Mouse (Mus musculus) monocyte, adult 2 months (primary cell): ENCODE measurements around the gene Igf2bp3.

ENCODE experiments used
- DNase-seq, 2 experiments: peaks; one replicate each; pipeline ENCODE4 v3.0.0; 2022; ENCODE audit warnings: low spot score in 2 of 2, low read depth in 1 of 2

The Igf2bp3 gene

DNA sequence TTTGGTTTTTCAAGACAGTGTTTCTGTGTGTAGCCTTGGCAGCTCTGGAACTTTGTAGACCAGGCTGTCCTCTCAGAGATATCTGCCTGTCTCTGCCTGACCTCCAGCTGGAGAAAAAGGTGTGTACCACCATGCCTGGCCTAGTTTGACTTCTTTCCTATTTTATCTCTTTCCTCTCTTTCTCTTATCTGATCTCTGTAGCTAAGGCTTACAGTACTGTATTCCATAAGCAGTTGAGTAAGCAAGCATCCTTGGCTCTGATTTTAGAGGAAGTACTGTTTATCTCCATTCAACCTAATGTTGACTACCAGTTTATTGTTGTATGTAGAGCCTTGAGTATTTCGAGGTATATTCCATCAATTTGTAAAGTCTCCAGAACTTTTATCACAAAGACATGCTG, 135.4 kb downstream of the Igf2bp3 start:
- DNase-seq = no peak

DNA sequence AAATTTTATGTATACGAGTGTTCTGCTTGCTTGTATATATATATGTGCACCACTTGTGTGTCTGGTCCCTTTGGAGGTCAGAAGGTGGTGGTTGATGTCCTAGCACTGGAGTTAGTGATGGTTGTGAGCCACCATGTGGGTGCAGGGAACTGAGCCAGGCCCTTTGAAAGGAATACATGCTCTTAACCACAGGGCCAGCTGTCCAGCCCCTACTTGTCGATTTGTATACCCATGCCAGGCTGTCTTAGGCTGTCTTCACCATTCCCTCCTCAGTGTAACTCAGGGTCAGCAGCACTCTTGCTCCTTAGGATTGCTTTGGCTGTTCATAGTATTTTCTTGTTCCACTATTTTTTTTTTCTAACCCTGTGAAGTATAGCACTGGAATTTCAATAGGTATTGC, 136.9 kb downstream of the Igf2bp3 start:
- DNase-seq = no peak

DNA sequence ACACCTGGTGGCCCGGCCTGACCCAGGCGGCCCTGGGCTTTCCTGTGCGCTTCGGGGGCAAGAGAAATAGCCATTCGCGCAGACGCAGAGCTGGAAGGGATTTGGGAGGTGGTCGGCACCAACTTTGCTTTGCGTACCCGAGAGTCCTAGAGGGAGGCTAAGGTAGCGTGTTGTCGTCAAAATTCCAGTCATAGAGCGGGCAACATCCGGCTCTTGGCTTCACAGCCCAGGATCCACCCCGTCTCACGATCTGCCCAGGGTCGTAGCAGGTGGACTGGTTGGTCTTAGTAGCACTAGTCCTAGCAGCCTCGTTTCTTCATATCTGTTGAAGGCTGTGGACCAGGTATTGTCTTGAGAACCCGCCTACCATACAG, 140.7 kb downstream of the Igf2bp3 start:
- no peak for DNase-seq

DNA sequence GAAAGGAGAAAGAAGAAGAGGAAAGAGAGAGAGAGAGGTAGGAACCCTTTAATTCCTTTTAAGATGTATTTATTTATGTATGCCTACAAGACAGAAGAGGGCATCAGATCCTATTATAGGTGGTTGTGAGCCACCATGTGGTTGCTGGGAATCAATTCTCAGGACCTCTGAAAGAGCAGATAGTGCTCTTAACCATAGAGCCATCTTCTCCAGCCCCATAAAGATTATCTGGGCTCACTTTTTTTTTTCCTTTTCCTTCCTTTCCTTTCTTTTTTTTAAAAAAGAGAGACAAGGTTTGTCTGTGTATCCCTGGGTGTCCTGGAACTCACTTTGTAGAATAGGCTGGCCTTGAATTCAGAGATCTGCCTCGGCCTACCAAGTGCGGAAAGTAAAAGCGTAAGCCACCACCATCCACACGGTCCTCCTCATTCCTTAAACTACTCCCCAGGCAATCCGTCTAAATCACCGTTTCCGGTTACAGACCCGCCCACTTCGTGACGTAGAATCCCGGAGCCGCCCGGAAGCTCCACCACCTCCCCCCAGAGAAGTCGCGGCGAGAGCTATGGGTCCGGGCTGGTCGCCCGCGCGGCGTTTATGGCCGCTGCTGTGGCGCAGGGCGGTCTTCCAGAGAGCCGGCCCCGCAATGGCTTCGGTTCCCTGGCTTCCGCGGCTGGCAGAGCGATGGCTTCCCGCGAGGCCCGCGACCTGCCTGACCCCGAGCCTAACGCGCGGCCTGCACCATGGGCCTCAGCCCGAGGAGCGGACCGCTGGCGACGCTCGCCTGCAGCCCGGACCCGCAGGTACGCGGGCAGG, 141.2 kb downstream of the Igf2bp3 start, which contains the start of gene Malsu1:
Gene Malsu1 (plus strand): TSS at position 492 of the 813 bp plus-strand sequence.
- peak; percentile 82 to 88 for DNase-seq

DNA sequence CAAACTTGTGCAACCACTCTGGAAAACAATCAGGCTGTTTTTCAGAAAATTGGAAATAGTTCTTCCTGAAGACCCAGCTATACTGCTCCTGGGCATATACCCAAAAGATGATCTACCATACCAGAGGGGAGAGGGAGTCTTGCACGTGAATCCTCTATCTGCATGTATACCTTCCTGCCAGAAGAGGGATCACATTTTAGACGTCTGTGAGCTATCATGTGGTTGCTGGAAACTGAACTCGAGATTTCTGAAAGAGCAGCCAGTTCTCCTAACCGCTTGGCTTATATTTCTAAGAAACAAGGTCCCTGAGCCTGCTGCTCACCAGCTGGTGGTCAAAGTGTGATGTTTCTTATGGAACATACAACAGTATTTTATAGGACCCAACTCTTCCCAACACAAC, 146.4 kb downstream of the Igf2bp3 start:
- DNase-seq = no peak

DNA sequence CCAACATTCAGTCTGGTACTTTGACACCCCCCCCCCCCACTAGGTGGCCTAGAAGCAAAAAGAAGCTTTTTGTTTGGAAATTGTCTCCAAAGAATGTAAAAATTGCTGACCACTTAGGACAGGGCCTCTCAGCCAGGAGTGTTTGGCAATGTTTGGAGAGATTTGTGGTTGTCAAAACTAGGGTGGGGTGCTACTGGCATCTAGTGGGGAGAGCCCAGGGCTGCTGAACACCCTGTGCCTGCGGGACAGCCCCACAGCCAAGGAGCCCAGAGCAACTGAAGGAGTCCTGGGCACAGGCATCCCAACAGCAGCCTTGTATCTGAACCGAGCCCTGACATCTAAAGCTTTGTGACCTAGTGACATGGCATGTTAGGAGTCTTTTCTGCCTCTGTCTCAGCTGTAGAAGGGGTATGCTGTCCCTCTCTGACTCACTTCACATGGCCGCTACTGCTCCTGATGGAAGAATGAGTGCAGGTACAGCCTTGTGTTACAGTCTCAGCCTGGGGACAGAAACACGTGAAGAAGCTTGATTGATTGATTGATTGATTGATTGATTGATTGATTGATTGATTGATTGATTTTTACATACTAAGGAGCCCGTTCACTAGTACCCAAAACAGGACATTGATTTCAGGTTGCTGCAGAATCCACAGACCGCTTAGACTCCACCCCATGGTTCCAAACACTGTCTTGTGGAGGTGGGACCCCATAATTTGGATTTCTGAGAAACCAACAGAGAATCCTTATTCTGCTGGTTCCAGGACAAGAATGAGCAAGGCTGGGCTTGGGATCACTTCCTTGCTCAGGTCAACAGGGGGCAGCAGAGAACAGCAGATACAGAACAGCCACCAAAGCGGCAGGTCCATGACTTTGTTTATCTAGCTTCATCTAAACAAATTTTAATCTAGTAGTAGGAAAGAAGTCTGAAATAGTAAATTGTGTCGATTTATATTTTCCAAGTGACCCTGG, 157.4 kb downstream of the Igf2bp3 start:
- peak in 1 of 2 experiments; percentile 24 for DNase-seq

DNA sequence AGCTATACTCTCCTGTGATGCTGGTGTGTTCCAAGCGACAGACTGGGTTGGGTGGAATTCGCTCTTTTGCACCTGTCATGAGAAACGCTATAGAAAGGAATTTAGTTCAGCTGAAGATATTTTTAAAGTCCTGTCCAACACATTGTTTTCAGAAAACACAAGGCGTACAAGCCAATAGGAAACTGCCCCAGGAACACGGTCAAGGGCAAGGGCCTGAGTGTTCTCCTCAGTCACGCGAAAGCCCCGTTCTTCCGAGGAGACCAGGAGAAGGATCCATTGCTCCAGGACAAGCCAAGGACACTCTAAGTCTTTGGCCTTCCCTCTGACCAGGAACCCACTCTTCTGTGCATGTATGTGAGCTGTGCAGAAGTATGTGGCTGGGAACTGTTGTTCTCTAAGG, 158.7 kb downstream of the Igf2bp3 start:
- DNase-seq = no peak

DNA sequence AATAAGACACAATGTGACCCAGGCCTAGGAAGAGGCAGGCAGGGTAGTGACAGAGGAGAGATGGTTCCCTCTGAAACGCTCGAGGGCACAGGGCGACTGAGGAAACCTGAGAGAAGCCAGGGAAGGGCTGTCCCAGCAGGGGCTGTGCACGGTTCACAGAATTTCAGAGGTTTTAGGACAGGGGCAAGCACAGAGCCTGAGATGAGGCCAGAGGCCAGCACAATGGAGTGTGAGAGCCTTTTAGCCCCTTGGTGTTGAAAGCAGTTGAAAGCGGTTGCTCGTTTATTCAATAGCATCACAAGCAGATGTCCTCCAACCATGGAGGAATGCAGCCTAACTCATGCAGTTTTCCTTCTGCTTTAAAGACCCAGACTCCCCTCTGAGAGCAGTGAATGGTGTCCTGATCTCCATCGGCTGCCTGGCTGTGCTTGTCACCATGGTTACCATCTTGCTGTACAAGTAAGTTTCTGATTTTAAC, 159.5 kb downstream of the Igf2bp3 start:
- DNase-seq = no peak

DNA sequence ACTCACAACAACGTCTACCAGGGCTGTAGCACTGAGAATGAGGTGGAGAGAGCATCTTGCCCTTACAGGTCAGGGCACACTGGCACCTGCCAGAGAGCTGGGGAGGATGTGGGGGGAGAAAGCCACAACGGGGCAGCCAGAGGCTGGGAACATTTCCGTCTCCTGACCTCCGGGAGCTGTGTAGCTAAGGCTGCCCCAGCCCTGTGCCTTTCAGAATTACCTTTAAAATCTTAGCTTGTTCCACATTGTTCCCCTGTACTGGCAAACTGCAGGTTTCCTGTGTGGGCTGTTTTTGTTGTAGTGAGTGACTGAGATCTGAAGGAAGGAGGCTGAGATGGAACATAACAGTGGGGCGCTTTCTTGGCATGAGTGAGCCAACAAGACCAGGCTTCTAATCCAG, 162.6 kb downstream of the Igf2bp3 start:
- no peak for DNase-seq

DNA sequence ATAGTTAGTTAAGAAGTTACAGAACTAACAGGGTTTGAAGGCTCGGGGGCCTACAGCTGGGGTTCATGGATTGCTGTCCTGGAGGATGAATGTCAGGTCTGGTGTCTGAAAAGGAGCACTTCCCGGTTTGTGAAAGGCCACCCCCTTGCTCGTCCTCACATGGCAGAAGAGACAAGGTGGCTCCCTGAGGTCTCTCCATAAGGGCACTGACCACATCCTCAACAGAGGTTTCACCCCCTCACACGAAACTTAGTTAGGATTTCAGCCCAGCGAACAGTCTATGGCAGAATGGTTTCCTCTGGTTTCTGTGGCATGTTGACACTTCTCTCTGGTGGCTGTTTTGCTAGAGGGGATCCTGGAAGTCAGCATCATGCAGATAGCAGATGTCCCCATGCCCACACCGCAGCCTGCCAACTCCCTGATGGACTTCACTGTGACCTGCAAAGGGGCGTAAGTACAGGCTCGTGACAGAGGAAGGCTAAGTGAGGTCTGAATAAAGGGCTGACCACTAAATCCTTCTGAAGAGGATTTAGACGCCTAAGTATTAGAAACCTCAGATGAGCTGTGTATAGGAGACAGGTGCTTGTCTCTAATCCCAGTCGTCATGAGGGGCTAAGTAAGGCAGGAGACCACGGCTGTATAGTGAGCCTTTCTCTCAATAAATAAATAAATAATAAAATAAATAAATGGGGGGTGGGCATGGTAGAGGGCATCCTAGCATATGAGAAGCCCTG, 163.9 kb downstream of the Igf2bp3 start:
- DNase-seq = no peak

DNA sequence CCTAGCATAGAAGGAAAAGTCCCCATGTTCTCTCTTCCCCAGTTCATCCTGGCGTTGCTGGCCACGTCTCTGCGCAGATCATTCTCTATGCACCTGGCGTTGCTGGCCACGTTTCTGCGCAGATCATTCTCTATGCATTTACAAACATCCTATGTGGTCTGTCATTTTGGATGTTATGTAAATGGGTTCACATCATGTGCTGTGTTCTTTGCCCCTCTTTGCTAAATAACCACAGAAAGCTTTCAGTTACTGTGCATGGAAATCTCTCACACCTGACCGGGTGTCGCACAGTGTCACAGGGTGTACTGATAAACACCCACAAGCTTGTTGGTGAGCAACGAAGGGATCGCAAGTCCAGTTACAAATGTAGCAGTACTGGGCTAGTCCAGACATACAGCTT, 166.4 kb downstream of the Igf2bp3 start:
- no peak for DNase-seq

DNA sequence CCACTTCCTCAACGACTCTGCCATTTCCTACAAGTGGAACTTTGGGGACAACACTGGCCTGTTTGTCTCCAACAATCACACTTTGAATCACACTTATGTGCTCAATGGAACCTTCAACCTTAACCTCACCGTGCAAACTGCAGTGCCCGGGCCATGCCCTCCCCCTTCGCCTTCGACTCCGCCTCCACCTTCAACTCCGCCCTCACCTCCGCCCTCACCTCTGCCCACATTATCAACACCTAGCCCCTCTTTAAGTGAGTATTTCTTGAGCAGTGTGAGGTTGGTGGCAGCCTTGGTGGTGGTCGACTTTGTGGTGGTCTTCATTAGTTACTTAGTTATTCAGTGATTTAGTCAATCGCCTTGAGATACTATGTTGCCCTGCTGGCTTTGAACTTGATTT, 166.9 kb downstream of the Igf2bp3 start:
- no peak for DNase-seq

DNA sequence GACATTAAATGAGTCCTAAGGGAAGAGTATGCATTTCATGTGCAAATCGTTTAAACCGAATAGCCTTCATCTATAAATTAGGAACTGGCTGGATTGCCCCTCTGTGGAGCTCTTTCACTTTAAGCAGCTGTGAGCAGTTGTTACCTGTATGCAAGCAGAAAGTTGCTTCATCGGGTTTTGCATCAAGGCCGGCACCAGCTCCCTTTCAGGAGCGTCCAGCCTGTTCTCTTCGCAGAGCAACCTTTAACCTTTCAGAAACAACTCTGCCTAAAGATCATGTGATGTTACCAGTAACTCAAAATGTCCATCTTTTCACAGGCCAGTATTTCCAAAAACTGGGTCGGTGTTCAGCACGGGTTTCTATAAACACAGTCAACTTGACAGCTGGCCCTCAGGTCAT, 167.8 kb downstream of the Igf2bp3 start:
- no peak for DNase-seq

DNA sequence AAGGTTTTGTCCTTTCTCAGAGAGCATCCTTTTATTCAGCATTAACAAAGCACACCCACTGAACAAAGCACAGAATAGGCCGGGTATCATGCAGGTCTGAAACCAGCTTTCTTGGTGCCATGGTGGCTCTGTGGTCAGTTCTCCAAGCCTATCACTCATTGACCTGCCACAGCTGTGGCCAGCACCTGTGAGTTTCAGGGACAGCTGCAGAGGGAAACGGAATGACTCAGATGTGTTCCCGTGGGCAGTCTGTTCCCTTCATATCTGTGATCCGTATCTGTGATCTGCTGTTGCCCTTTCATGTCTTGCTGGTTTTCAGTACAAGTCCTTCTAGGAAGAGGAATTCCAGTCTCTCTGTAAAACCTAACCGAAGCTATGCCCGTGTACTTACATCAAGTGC, 168.3 kb downstream of the Igf2bp3 start:
- no peak for DNase-seq

DNA sequence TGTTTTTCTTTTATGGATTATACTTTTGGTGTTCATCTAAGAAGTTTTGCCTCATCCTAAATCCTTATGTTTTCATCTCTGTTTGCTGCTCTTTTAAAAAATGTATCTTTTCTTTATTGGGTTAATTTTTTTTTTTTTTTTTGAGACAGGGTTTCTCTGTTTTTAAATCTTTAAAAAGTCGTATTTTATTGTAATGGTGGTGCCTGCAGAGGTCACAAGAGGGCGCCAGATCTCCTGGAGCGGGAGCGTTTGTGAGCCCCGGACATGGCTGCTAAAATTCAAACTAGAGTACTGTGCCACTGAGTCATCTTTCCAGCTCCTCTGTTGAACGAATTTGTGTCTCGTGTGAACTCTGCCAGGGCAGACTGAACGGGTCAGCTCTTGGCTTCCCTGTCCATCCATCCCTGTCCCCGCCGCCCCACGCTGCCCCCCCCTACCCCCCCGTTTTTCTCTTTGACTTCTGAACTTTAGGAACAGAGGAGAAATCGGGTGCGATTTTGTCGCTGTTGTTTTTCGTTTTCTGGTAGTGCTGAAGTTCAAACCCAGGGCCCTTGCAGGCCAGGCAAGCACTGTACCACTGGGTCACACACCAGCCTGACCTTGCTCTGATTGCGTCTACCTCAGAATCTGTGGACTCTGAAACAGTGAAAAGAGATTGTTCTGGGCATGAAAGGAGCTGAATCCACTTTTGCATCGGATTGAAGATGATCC, 175.1 kb downstream of the Igf2bp3 start:
- peak in 1 of 2 experiments; percentile 41 for DNase-seq

DNA sequence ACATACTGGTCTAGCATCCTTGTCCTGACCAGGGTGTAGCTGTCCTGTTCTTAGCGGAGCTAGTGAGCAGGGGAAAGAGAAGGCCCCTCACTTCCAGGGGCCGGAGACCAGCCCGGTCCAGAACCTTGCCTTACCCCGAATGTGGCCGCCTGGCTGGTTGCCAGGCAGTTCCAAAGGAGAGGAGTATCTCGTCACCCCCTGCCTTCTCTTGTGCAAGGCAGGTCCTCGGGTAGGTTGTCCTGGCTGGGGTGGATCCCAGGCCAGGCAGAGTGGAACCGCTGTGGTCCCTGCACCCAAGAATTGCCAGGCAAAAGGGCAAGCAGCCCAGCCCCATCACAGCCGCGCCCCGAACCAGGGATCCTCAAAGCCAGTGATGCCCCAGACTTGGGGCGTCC, 177.5 kb downstream of the Igf2bp3 start:
- no peak for DNase-seq

DNA sequence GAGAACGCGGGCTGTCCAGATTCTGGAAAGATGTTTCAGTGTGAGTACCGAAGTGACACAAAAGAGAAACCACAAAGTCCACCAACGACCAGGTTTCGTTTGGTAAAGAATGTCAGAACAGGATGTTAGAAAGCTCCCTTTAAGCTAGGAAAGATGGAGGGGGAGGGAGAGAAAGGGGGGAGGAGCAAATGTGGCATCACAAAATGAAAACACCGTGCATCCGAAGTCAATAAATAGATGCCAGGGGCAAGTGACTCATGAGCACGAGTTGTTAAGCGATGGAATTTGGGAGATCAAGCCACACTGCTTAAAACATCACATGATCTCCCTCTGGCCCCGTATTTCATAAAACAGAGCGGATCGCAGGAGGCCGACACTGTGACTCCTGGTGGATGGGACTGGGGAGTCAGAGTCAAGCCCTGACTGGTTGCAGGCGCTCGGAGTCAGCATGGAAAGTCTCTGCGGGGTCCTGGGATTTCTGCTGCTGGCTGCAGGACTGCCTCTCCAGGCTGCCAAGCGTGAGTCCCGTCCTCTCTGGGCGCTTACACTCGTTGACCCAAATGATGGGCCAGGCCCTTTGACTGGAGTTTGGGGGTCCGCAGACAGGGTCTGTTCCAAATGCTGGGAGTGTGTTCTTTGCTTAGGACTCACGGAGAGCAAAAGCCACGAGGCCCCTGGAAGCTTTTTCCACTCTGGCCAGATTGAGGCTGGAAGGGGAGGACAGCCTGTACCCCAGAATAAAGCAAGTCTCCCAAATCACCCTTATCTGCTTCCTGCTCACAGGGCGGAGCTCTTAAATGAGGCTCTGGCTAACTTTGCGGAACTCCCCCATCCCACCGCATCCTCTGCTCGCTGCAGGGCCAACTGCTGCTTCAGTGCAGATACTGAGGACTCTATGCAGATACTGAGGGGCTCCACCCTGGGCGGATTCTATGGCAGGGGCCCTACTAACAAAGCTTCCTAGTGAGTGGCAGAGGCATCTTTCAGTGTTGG, 178.2 kb downstream of the Igf2bp3 start, which contains the start of gene Gpnmb:
Gene Gpnmb (plus strand): TSS at position 272 of the 993 bp plus-strand sequence.
- no peak for DNase-seq
